Comparison of ENCODE assay signal across 8 mouse cellular contexts in the genomic region with DNA sequence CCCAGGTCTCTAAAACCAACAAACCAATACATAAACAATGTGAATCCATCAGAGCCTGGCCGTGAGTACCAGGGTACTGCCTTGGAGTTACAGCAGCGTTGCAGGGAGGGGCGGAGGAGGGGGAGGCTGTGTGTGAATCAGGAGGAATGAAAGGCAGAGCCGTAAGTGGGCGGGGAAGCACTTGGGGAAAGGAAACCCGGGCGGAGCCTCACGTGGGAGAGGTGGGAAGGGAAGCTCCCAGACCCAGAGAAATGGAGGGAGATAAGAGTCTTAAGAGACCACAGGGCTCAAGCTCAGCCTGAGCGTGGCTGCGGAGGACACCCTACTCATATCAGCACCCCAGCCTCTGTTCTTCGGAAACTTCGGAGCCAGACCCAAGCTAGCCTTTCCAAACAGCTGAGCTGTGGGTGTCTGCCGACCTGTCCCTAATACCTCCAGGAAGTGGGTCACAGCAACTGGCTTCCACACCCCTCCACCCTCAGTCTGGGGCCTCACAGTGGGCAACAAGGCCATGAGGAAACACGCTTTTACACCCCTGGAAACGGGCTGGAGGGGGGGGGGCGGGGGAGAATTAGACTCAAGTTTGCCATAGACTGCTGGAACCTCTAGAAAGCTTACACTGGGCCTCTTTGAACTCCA. TPM values are rescaled to one million over a fixed set of nuclear protein-coding genes. Genes with fewer than 3 reads are reported as not detected.
DNase-seq lines count a peak whose midpoint lies in the region; ATAC-seq and TF ChIP-seq lines count a peak whose summit lies in the region.

No protein-coding gene starts in this region.

- peak overlapping the region; percentile 69 for H3K4me2 ChIP-seq in heart, embryonic 14.5 days (ENCODE audit: low read length)
- peak overlapping the region; percentile 59 for H3K4me2 ChIP-seq in kidney, postnatal 0 days (ENCODE audit: low read length)
- peak overlapping the region; percentile 51 for H3K4me2 ChIP-seq in lung, postnatal 0 days (replicated peaks; ENCODE audit: low read depth, low read length)

- no peak for TF ChIP-seq CTCF in kidney, postnatal 0 days (IDR thresholded peaks at IDR 0.05; ENCODE audit: low read depth)
- no peak for TF ChIP-seq CTCF in lung, postnatal 0 days (IDR thresholded peaks at IDR 0.05)

- peak; percentile 66 for DNase-seq in adipocyte (ENCODE audit: low spot score)
- DNase-seq in embryo, embryonic 9.5 days (ENCODE audit: extremely low spot score), result peak; percentile 73
- peak; percentile 93 for DNase-seq in kidney, postnatal 0 days (ENCODE audit: low spot score)
- peak; percentile 93 for DNase-seq in lung, postnatal 0 days (ENCODE audit: low spot score)
- DNase-seq in retina, postnatal 1 day, result peak; percentile 80
- no peak for DNase-seq in cerebellum, postnatal 36 days
- no peak for DNase-seq in thymus, adult 18-20 months

- peak overlapping the region; percentile 56 for H3K9ac ChIP-seq in heart, embryonic 14.5 days (ENCODE audit: low read length)
- H3K9ac ChIP-seq in kidney, postnatal 0 days (ENCODE audit: low read depth, low read length), result peak overlapping the region; percentile 35; the same call in 1 of the 2 replicates
- no peak overlapping the region for H3K9ac ChIP-seq in lung, postnatal 0 days (replicated peaks; ENCODE audit: low read depth)

- peak overlapping the region; percentile 38 to 45 for H3K4me3 ChIP-seq in heart, embryonic 14.5 days (ENCODE audit: control insufficient read depth in 1 of 2, insufficient read depth in 1 of 2, low read depth in 1 of 2, low read length in 2 of 2)
- H3K4me3 ChIP-seq in kidney, postnatal 0 days (replicated peaks; ENCODE audit: low read depth, low read length), result peak overlapping the region; percentile 30
- H3K4me3 ChIP-seq in lung, postnatal 0 days (ENCODE audit: low read depth, low read length), result no peak overlapping the region

- no peaks in the 10 kb centered on the region for H3K36me3 ChIP-seq in heart, embryonic 14.5 days (ENCODE audit: control insufficient read depth, insufficient read depth, low read length)
- no peaks in the 10 kb centered on the region for H3K36me3 ChIP-seq in kidney, postnatal 0 days (ENCODE audit: insufficient read depth, low read length)
- no peaks in the 10 kb centered on the region for H3K36me3 ChIP-seq in lung, postnatal 0 days (ENCODE audit: insufficient read depth, low read length)

- TF ChIP-seq EP300 in lung, postnatal 0 days (IDR thresholded peaks at IDR 0.05), result no peak

- H3K4me1 ChIP-seq in heart, embryonic 14.5 days (ENCODE audit: control insufficient read depth in 2 of 2, insufficient read depth in 2 of 2, low read length in 2 of 2), result peaks cover 7 to 15% of the 10 kb centered on the region in 2 experiments
- peaks cover 14% of the 10 kb centered on the region; the same call in 1 of the 2 replicates for H3K4me1 ChIP-seq in kidney, postnatal 0 days (replicated peaks; ENCODE audit: insufficient read depth, low read length)
- H3K4me1 ChIP-seq in lung, postnatal 0 days (ENCODE audit: insufficient read depth, low read depth, low read length), result peaks cover 7% of the 10 kb centered on the region; the same call in 1 of the 2 replicates

- H3K27ac ChIP-seq in heart, embryonic 14.5 days (replicated peaks in 1 of 2; ENCODE audit: control insufficient read depth in 1 of 2, insufficient read depth in 1 of 2, low read depth in 2 of 2, low read length in 2 of 2), result peak overlapping the region; percentile 5 to 22; a peak in 2 of 4 replicates
- 0 out of 2 replicates have a peak overlapping the region, but pooled peaks have one; percentile 8 for H3K27ac ChIP-seq in kidney, postnatal 0 days
- H3K27ac ChIP-seq in lung, postnatal 0 days (ENCODE audit: low read length), result peak overlapping the region; percentile 55

- H3K9me3 ChIP-seq in heart, embryonic 14.5 days (ENCODE audit: control insufficient read depth, low read length), result no peaks in the 10 kb centered on the region
- H3K9me3 ChIP-seq in kidney, postnatal 0 days (replicated peaks; ENCODE audit: low read length), result no peaks in the 10 kb centered on the region
- no peaks in the 10 kb centered on the region for H3K9me3 ChIP-seq in lung, postnatal 0 days (ENCODE audit: low read length)

- no peaks in the 10 kb centered on the region for H3K27me3 ChIP-seq in heart, embryonic 14.5 days (ENCODE audit: control insufficient read depth, insufficient read depth, low read length)
- no peaks in the 10 kb centered on the region for H3K27me3 ChIP-seq in kidney, postnatal 0 days (ENCODE audit: insufficient read depth, low read length)
- no peaks in the 10 kb centered on the region for H3K27me3 ChIP-seq in lung, postnatal 0 days (replicated peaks; ENCODE audit: insufficient read depth, low read length)

- ATAC-seq in heart, embryonic 14.5 days (ENCODE audit: insufficient number of reproducible peaks, insufficient read depth, low FRiP score, low read depth), result peak; percentile 63
- peak; percentile 87 for ATAC-seq in kidney, postnatal 0 days (replicated peaks; ENCODE audit: low FRiP score, low read depth)
- ATAC-seq in lung, postnatal 0 days, result peak; percentile 87

- WGBS in heart, embryonic 14.5 days, result 2% methylated on average over 16 of the region's 16 CpGs
- 5% methylated on average over 16 of the region's 16 CpGs for WGBS in kidney, postnatal 0 days
- 6% methylated on average over 16 of the region's 16 CpGs for WGBS in lung, postnatal 0 days

RNA-seq across cellular contexts. Expression of gene Tead4, which starts 14.7 kb away (rescaled TPM):
- polyA plus RNA-seq in heart, embryonic 14.5 days (2014; fragmentation: Nextera tagmentation; extraction: Ambion mirVana), result 1.2 and 2.5 TPM in 2 replicates
- polyA plus RNA-seq in kidney, postnatal 0 days (2015; fragmentation: Nextera tagmentation; extraction: Ambion mirVana), result 2.3 TPM in 2 replicates
- polyA plus RNA-seq in lung, postnatal 0 days (2015; fragmentation: Nextera tagmentation; extraction: Ambion mirVana), result 9.6 and 10.3 TPM in 2 replicates

Comparison
In these comparisons a context has a peak if more than half of its experiments do, and no peak if none do; other contexts are left out.
1. DNase-seq: peak in adipocyte (single experiment), embryo, embryonic 9.5 days (single experiment), kidney, postnatal 0 days (single experiment), lung, postnatal 0 days (single experiment) and retina, postnatal 1 day (single experiment); none in cerebellum, postnatal 36 days (0 of 2) and thymus, adult 18-20 months (0 of 2).
2. Peak in every context shown above with its lines, with median percentiles within 50 percentile points of each other: ATAC-seq, H3K27ac ChIP-seq and H3K4me2 ChIP-seq.